Mouse (Mus musculus) frontal cortex, postnatal 10 days (tissue): ENCODE data around the gene Slc16a13.

Experiments
- DNase-seq, 2 experiments: peaks; one replicate each; pipeline ENCODE4 v3.0.0; 2022; ENCODE audit warnings: low spot score in 2 of 2, mixed read lengths in 1 of 2

Slc16a13 gene

GRCm38 (mm10) chr11:70212423-70212822 lies 8.4 kb downstream of the Slc16a13 start, which contains the start of gene Slc16a11:
Gene Slc16a11, plus strand, starts transcription at chr11:70212752.
- no peak for DNase-seq

- DNase-seq: no peak
Observed at GRCm38 (mm10) chr11:70211972-70212371, 8.9 kb downstream of the Slc16a13 start.

GRCm38 (mm10) chr11:70210681-70211080 lies 10.2 kb downstream of the Slc16a13 start:
- no peak for DNase-seq

GRCm38 (mm10) chr11:70208778-70209388 lies 12.0 kb downstream of the Slc16a13 start:
- DNase-seq: no peak

GRCm38 (mm10) chr11:70207283-70207682 lies 13.6 kb downstream of the Slc16a13 start:
- DNase-seq: no peak

GRCm38 (mm10) chr11:70206801-70207200 lies 14.1 kb downstream of the Slc16a13 start:
- DNase-seq: no peak

- peak; percentile 42 to 75 for DNase-seq
Observed at GRCm38 (mm10) chr11:70201691-70202090, 19.2 kb downstream of the Slc16a13 start.

GRCm38 (mm10) chr11:70200036-70200608 lies 20.7 kb downstream of the Slc16a13 start:
- DNase-seq: no peak

GRCm38 (mm10) chr11:70199107-70199506 lies 21.8 kb downstream of the Slc16a13 start:
- no peak for DNase-seq

GRCm38 (mm10) chr11:70198332-70198731 lies 22.5 kb downstream of the Slc16a13 start:
- DNase-seq: no peak

- no peak for DNase-seq
Observed at GRCm38 (mm10) chr11:70193354-70194285, 27.2 kb downstream of the Slc16a13 start.

GRCm38 (mm10) chr11:70192157-70192556 lies 28.7 kb downstream of the Slc16a13 start:
- DNase-seq: no peak

- no peak for DNase-seq
Observed at GRCm38 (mm10) chr11:70191188-70191587, 29.7 kb downstream of the Slc16a13 start.

GRCm38 (mm10) chr11:70189319-70190134 lies 31.3 kb downstream of the Slc16a13 start:
- DNase-seq: no peak

GRCm38 (mm10) chr11:70185120-70185519 lies 35.7 kb downstream of the Slc16a13 start:
- no peak for DNase-seq

- DNase-seq: no peak
Observed at GRCm38 (mm10) chr11:70180496-70180895, 40.4 kb downstream of the Slc16a13 start.

- no peak for DNase-seq
Observed at GRCm38 (mm10) chr11:70179401-70179800, 41.5 kb downstream of the Slc16a13 start.

- no peak for DNase-seq
Observed at GRCm38 (mm10) chr11:70178756-70179155, 42.1 kb downstream of the Slc16a13 start.

- no peak for DNase-seq
Observed at GRCm38 (mm10) chr11:70178311-70178710, 42.6 kb downstream of the Slc16a13 start.

- DNase-seq: no peak
Observed at GRCm38 (mm10) chr11:70177647-70178046, 43.2 kb downstream of the Slc16a13 start.

GRCm38 (mm10) chr11:70174491-70174890 lies 46.4 kb downstream of the Slc16a13 start:
- no peak for DNase-seq

GRCm38 (mm10) chr11:70172298-70172697 lies 48.6 kb downstream of the Slc16a13 start:
- no peak for DNase-seq
